Mouse (Mus musculus): Measurements from ENCODE around the gene Rgl2.
A peak's percentile ranks its signal among the peaks of the same experiment; 100 is the strongest.
"Not testable (repeated sequence)": the region's sequence is repeated elsewhere in the genome, so short reads cannot be mapped to it uniquely, and the experiment has no call there.

The Rgl2 gene

DNA sequence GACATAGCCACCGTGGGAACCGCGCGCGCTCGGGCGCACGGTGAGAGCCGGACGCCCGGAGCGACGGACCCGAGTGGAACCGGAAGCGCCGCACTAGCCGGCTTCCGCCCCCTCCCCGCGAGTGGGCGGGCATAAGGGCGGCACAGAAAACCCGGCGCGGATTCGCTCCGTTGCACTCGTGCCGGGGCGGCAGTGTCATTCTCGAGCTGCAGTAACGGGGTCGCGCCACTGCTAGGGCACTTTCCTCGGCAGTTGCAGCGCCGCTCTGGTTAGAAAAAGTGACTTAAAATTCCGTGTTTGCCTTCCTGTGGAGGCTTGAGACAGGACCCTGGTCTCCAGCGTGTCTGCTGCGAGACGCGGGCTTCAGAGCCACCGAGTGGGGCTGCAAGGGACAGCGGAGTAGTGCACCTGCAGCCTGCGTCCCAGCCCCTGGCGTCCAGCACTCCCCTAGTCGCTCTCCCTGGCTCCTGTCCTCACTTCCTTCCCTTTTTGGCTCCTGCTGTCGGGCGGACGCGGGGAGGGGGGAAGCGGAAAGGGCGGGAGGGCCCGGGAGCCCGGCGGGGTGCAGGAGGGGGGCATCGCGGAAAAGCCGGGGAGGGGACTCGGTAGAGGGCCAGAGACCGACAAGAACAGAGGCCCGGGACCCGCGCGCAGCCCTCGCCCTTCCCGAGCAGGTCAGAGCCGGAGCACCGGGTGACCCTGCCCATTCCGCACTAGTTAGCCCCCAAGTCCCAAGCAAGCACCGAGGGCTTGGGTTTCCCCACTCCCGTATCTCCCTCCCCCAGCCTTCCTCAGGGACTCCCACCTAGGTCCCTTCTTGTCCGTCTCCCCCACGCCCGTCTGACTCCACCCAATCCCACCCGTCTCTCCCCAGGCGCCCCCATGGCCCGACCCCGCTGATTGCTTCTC is at the start of gene Rgl2:
Gene Rgl2, plus strand, starts transcription at position 173 of the 909 bp plus-strand sequence.
- DNase-seq: peak; percentile 99

DNA sequence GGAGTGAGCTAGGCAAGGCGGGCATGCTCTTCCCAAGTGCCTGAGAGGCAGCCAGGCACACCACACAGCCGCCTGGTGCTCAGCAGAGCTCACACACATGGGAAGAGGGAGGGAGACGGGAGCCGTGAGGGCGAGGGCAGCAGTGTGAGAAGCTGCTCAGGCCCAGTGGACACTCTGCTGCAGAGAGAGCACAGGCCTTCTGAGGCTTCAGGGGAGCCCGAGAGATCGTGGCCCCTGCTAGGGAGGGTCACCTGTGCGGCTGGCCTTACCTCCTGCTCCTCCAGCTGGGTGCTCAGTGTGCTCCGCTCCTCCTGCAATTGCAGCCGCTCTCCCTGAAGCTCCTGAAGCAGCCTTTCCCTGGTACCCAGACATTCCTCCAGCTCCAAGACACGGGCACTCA is 45.0 kb upstream of the Rgl2 start:
- DNase-seq: not testable (repeated sequence)

DNA sequence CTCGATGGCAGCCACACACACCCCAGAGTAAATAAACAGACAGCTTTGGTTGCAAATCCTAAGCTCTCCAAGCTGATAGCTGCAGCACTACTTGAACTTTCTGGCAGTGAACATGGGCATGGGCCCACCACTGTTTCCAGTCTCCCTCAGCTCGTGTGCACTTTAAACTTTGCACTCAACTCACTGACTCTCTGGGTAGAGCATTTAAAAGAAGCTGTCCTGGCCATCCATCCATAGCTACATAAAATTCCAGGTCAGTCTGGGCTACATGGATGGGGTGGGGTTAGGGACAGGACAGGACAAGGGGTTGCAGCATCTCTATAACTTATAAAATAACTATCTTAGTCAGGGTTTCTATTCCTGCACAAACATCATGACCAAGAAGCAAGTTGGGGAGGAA is 41.5 kb upstream of the Rgl2 start:
- DNase-seq: not testable (repeated sequence)

DNA sequence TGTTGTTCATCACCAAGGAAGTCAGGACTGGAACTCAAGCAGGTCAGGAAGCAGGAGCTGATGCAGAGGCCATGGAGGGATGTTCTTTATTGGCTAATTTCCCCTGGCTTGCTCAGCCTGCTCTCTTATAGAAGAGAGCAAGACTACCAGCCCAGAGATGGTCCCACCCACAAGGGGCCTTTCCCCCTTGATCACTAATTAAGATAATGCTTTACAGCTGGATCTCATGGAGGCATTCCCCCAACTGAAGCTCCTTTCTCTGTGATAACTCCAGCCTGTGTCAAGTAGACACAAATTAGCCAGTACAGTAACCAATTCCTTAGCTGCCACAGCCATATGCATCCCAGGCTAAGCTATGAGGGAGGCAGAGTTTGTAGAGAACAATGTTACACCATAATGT is 41.1 kb upstream of the Rgl2 start:
- not testable (repeated sequence) for DNase-seq

DNA sequence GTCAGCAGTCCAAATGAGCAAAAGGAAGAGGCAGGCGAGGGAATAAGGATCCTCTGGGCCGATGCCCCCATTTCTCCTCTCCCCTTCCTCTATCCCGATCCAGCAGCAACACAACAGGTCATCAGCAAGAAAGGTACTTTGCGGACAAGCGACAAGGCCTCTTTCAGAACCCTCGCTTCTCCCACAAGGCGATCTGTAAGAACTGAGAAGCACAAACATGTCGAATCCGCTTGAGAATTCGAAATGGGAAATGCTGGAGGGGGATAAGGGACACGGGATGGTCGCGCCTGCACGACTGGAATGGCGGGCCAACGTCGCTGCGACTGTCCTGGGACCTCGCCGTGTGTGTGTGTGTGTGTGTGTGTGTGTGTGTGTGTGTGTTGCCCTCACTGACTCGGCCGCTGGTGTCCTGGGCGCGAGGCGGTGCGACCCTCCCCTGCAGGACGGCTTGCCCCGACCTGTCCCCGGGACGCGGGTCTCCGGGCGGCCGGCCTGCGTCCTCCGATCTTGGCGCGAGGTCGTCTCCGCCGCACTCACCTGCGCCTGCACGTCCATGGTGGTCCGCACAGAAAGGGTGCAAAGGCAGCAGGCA is 39.3 kb upstream of the Rgl2 start:
- not testable (repeated sequence) for DNase-seq

DNA sequence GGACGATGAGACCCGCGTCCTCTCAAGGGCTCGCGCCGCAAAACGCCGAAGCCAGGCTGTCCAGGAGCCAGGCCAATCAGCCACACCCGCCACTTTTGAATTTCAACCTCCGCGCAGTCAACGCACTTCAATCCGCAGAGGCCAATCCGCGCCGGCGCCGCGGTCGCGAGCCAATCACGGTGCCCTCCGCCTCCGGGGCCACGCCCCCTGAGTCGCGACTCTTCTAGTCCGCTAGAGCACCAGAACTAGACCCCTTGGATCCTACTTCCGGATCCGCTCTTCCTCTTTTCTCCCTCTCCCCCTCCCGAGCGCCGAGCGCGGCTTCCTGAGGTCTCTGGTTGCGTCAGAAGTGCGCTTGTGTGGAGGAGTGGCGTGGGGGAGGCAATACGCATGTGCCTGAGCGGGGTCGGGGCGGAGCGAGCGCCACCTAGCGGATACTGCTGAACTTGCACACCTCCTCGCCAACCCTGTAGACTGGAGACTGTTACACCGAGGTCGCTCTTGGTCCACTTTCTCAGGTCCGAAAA is 38.7 kb upstream of the Rgl2 start, which contains the start of gene Kifc1:
Gene Kifc1, minus strand, starts transcription at position 129 of the 527 bp plus-strand sequence.
- DNase-seq: peak; percentile 99

DNA sequence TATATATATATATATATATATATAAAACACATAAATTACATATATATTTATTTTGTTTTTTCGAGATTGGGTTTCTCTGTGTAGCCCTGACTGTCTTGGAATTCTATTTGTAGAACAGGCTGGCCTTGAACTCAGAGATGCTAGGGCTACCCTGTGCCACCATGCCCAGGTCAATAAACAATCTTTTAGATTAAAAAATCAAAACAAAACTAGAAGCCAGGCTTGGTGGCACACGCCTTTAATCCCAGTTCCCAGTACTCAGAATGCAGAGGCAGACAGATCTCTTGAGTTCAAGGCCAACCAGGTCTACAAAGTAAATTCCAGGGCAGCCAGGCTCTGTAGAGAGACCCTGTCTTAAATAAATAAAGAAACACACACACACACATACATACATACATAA is 38.0 kb upstream of the Rgl2 start:
- DNase-seq: no peak

DNA sequence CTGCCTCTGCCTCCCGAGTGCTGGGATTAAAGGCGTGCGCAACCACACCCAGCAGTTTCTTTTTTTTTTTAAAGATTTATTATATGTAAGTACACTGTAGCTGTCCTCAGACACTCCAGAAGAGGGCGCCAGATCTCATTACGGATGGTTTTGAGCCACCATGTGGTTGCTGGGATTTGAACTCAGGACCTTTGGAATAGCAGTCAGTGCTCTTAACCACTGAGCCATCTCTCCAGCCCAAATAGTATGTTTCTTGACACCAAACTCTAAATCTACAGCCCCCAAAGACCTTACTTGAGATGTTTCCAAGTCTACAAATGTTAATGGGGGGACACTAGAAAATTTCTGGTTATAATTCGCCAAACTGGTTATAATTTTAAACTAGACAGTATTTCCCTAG is 37.5 kb upstream of the Rgl2 start:
- DNase-seq: peak; percentile 39

DNA sequence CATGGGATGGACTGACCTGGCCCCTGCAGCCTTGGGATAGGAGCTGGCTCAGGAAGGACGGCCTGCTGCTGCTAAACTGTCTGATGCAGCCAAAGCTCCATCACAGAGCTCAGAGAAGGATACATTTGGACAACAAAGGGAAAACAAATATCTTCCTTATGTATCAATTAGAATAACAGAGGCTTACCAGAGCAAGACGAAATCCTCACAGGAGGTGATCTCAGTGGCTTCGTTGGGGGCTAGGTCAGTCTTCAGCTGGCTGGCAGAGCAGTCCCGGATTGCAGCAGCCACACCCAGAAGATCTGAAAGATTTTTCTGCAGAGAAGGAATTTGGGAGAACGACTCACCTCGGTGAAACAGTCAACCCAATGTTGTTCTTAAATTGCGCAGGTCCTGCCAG is 36.9 kb upstream of the Rgl2 start:
- DNase-seq: no peak

DNA sequence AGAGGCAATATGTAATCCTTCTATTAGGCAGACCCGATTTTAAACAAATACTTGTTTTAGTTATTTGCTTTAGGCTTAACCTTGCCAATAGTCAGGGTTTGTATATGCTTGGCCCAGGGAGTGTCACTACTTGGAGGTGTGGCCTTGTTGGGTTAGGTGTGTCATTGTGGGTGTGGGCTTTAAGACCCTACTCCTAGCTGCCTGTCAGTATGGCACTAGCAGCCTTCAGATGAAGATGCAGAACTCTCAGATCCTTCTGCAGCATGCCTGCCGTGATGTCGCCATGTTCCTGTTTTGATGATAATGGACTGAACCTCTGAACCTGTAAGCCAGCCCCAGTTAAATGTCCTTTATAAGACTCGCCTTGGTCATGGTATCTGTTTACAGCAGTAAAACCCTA is 36.3 kb upstream of the Rgl2 start:
- not testable (repeated sequence) for DNase-seq

DNA sequence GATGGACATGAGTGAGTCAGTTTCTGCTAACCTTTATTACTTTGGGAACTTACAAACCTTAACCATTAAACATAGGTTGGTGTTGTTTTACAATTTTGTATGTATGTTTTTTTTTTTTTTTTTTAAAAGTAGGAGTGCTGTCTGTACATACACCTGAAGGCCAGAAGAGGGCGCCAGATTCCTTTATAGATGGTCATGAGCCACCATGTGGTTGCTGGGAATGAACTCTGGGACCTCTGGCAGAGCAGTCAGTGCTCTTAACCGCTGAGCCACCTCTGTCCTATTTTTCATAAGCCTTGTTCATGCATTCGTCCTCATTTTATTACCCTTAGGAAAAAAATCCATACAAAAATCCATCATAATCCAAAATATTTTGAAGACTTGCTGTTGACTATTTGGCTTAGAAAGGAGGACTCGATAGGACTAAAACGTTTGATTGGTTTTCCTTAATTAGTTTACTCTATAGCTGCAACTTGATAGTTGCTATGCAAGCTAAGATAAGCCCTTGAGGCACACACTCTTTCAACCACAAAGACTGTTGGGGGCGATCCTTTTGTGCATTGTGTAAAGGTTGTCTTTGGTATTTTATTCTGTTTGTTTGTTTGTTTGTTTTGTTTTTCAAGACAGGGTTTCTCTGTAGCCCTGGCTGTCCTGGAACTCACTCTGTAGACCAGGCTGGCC is 32.1 kb upstream of the Rgl2 start:
- DNase-seq: peak; percentile 63

DNA sequence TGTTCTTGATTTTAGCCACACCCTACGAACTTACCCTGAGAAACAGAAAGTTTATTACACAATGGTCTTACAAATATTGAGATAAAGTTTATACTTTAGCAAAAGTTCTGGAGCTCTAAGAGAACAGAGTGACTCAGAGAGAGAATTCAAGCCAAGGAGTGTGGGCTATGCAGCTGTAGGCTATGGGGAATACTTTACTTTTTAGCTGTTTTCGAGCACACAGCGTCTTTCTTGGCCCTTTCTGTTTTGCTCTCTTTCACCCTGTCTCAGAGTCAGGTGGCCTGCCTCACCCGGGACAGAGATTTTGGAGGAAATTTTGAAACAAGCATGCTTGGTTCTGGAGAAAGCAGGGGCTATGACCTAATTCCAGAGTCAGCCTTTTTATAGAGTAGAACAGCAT is 31.1 kb upstream of the Rgl2 start:
- DNase-seq: not testable (repeated sequence)

DNA sequence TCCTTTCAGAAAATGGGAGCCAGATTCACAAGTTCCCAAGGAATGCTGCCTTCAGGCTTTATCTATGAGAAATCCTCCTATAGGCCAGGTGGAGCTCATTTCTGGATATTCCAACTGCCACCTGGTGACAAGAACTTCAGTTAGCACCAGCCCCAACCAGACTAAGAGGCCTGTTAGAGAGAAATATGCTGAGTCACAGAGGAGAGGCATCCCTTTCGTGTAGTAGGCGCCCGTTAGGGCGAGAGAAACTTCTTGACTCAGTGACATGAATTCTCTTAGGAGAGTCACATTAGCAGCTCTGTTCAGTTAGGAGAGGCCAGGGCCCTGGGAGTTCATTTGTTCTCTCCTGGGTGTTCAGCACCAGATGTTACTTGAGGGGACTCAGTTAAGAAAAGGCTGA is 29.7 kb upstream of the Rgl2 start:
- no peak for DNase-seq

DNA sequence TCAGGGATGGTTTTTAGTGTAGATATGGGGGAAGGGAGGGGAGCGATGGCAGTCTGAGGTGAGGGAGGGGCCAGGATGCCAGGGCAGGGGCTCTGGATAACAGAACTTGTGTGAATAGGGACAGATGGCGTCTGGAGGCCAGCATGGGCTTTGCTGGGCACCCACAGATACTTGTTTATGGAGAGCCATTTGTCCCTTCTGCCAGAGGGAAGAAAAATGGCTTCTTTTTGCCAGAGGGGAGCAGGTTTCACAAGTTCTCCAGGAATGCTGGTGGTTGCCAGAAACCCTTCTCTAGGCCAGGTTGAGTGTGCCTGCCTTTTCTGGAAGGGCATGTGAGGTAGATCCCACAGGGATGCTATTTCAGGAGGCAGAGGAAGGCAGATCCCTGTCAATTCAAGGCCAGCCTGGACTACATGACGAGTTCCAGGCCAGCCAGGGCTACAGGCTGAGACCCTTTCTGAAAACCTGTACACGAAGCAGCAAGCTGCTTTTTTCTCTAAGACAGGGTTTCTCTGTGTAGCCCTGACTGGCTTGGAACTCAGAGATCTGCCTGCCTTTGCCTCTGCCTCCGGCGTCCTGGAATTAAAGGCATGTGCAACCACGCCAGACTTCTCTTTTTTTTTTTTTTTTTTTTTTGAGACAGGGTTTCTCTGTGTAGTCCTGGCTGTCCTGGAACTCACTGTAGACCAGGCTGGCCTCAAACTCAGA is 28.9 kb upstream of the Rgl2 start:
- no peak for DNase-seq

DNA sequence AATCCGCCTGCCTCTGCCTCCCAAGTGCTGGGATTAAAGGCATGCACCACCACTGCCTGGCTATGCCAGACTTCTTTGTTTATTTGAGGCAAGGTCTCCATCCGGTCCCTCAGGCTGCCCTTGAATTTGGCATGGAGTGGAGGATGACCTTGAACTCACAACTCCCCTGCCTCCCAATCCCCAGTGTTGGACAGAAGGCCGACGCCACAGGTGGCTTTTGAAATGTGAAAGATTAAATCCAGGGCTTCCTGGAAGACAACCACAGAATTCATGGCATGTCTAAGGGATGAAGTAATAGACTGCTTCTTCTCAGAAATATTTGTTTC is 28.4 kb upstream of the Rgl2 start:
- no peak for DNase-seq

DNA sequence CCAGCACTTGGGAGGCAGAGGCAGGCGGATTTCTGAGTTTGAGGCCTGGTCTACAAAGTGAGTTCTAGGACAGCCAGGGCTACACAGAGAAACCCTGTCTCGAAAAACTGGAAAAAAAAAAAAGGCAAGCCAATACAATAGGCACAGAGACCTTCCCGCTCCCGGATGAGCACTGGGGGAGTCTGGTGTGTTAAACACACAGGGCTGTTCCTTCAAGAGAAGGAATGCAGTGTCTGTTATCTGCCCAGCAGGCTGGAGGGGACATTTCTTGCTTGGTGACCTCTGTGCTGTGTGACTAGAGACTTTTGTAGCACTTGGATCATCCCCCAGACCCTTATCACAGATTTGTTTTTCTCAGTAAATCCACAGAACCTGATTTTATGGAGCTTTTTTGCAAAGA is 27.7 kb upstream of the Rgl2 start:
- no peak for DNase-seq

DNA sequence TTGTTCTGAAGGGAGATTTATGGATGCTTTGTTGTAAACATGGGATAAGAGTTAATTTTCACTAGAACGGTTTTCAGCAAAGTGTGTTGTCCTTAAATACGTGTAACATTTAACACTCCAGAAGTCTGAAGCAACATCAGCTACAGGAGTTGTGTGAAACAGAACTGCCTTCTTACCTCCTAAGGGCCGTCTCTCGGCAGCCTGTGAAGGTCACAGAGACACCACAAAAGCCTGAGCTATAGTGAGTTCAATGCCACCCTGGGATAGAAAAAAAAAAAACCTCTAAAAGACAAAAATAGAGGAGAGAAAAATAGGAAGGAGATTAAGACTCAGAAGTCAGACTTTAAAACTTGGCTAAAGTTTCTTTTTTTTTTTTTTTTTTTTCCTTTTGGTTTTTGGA is 27.3 kb upstream of the Rgl2 start:
- DNase-seq: no peak

DNA sequence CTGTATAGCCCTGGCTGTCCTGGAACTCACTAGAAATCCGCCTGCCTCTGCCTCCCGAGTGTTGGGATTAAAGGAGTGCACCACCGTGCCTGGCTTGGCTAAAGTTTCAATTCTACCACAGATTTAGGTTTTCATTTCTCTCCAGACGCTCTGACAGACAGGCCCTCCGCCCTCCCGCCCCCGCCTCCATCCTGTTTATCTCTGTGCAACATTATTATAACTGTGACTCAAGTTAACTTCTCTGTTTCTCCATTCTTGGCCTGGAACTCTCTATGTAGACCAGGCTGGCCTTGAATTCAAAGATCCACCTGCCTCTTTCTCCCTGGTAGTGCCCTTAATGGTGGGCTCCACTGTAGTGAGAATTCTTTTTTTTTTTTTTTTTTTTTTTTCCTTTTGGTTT is 26.9 kb upstream of the Rgl2 start:
- DNase-seq: no peak

DNA sequence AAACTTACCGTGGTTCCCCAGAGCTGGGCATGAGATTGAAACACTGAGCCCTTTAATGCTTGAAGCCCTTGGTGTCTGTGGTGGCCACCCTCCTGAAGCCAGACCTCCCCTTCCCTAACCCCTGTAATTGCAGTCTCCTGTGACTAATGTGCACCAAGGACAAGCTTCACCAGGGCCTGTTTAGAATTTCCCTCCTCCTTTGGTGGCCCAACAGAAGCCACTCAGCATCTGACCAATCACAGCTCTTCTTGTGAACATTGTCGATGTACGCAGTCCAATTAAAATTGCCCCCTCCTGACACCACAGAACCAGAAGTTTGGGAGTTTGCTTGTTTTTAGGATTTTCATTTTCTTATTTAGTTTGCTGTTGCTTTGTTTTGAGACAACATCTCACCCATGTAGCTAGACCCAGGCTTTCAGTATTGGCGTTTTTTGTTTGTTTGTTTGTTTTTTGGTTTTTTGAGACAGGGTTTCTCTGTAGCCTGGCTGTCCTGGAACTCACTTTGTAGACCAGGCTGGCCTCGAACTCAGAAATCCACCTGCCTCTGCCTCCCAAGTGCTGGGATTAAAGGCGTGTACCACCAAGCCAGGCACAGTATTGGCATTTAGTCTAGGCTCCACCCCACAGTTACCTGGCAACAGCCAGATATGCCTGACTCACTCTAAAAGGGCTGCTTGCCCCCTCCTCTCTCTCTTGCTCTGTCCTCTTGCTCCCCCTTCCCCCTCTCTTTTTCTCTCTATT is 25.3 kb upstream of the Rgl2 start:
- DNase-seq: not testable (repeated sequence)

DNA sequence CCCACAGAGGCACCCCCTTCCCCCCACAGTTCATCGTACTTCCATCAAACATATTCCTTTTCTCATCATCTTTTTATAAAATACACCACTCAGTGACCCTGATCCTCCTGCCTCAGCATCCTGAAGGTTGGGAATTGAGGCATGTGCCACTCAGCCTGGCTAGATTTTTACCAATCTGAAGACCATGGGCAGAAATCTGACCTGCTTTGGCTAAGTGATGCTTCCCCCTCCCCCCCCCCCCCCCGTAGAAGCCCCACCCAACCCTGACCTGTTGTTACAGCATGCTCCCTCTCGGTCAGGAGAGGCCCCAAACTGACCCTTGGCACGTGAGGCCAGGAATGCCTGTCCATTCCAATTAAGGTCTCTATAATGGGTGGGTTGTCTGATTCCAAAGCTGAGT is 24.5 kb upstream of the Rgl2 start, which contains the start of gene Platr17:
Gene Platr17, plus strand, starts transcription at position 301 of the 400 bp plus-strand sequence.
- DNase-seq: not testable (repeated sequence)

DNA sequence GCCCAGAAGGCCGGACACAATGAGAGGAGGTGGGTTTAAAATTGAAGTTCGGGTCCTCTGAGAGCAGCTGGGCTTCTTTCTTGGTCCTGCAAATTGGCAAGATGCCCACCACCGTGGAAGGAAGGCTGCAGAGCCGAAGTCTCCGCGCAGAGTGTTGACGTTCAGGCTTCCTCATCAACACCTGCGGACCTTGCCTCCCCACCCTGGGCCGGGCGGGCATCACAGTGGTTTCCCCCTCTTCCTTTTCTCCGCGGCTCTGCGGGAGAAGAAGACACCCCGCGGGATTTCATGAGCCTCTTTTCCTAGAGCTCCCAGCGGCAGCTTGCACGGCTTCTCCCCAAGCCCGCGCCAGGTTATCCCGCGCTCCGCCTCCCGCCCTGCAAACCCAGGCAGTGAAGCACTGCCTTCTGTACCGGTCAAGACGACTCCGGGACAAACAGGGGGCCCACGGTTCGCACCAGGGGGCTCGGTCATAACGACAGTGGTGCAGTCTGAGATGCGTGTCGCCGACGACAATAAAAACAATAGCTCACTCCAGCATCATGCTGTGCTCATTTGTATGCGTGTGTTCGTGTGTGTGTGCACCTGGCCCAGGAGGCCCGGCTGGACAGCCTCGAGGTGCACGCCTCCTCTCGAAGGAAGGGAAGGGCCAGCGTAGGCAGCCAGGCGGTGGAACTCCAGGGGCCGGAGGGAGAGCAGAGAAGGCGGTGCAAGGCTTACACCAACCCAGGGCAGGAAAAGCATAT is 20.8 kb upstream of the Rgl2 start:
- DNase-seq: peak; percentile 65

Data from thymus, postnatal 4 days (tissue).